Mouse (Mus musculus) erythroblast, adult 5-6 weeks (primary cell): ENCODE data around the gene Ube2e2. TPM values are rescaled to one million over a fixed set of nuclear protein-coding genes. Genes with fewer than 3 reads are reported as not detected.
"Not testable (repeated sequence)": the region's sequence is repeated elsewhere in the genome, so short reads cannot be mapped to it uniquely, and the experiment has no call there.

Source experiments
- ATAC-seq: replicated peaks from 2 replicates; pipeline ENCODE4 v1.8.0; 2016; ENCODE audit warnings: moderate number of reproducible peaks, mild to moderate bottlenecking, moderate TSS enrichment, inconsistent platforms; ENCODE audit not compliant: poor library complexity, low FRiP score, severe bottlenecking
- total RNA-seq, 2 experiments: library from RNA; stranded (forward) in 1 of 2; stranded (reverse) in 1 of 2; fragments of 150-400 nt in 1 of 2; fragments of 200-764, 138-1000 nt in 1 of 2; gene quantifications; 2 replicates each; pipeline versions ENCODE4 v1.2.3 to v1.2.4; 2015 to 2017; ENCODE audit warnings: low replicate concordance in 2 of 2

The Ube2e2 gene
- total RNA-seq, 2 experiments from 2014 or later, result 1.9 TPM; not detected in 1

GRCm38 (mm10) chr14:18649123-18649675 is 244.9 kb downstream of the Ube2e2 start:
- ATAC-seq, result no peak

DNA sequence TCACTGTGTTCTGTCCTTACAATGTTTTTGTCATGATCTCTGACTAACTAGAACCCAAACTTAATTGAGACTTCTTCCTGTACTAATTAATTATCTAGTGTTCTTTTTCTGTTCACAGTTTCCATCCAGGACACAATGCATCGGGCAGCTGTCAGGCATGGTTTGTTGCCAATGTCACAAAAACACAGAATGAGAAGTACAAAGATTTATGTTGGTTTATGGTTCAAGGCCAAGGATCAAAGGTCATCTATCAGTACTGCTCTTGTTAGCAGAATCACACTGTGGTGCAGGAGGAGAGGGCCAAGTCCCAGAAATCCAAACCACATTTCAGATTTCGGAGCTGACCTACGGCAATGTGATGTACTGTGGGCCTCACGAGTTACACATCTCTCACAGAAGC is 252.4 kb downstream of the Ube2e2 start:
- ATAC-seq, result no peak

- no peak for ATAC-seq
Measured at GRCm38 (mm10) chr14:18638753-18639456, 255.2 kb downstream of the Ube2e2 start.

DNA sequence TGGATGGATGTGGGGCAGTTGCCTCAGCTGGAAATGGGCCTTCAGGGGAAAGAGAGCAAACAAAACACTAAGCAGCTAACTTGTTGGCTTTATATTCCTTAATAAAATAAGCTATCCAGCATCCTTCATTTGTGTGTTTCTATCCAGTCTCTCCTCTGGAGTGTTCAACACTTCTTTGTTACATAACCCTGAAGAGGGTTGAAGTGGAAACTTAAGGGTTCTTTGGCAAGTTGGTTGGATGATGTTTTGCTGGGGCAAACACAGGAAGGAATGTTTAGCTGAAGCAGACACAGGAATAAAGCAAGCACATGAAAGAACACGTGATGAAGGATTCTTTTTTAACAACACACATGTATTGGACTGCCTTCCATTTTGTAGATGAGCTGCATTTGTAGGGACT is 256.3 kb downstream of the Ube2e2 start:
- ATAC-seq, result no peak

DNA sequence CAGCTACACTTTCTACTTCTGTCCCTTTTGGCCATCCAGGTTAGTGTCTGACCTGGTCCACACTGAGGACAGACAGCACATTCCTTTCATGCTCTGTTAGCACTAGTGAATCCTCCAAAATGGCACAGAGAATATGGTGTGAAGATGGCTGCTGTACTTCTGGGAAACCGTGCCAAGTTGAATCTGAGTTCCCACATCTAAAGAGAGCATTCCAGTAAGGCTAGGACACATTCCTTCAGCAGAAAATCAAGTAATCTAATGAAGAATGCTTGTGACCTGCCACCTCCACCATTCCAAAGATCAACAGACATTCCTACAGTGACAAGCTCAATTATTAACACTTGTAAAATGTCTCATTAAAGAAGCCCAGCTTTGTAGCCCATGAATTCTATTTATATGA is 265.9 kb downstream of the Ube2e2 start:
- no peak for ATAC-seq

GRCm38 (mm10) chr14:18618603-18619002 is 275.5 kb downstream of the Ube2e2 start:
- no peak for ATAC-seq

DNA sequence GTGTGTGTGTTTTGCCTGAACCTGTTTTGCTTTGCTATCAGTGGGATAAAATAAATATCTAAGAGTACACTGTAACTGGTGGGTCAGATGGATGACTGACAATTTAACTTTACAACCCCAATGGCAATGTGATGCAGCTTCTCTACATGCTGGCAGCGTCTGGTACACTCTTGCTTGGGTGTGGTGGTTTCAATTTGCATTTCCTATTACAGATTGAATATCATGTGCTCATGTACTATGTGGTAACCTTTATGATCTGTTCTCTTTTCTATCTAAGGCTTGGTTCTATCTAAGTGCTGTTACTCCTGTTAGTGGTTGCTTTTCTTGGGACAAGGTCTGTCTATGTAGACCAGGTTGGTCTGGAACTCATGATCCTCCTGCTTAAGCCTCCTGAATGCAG is 292.1 kb downstream of the Ube2e2 start:
- no peak for ATAC-seq

- no peak for ATAC-seq
Measured at GRCm38 (mm10) chr14:18586239-18587034, 307.6 kb downstream of the Ube2e2 start.

GRCm38 (mm10) chr14:18581735-18582134 is 312.3 kb downstream of the Ube2e2 start:
- no peak for ATAC-seq

DNA sequence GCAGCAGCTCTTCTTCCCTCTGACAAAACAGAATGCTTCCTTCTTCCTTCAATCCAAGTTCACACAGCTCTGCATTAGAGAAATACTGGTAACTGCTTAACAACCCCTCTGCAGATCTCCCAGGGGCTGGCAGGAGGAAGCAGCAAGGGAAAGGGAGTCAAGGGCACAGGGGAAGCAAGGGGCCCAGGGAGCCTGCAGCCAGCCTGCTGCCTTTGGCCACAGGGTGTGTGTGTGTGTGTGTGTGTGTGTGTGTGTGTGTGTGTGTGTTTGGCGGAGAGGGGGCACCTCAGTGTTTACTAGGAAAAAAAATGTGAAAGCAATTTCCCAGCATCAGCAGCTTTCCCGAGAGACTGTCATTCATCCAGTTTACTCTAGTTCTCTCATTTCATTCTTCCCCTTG is 319.3 kb downstream of the Ube2e2 start:
- no peak for ATAC-seq

- no peak for ATAC-seq
Measured at GRCm38 (mm10) chr14:18574130-18574721, 319.8 kb downstream of the Ube2e2 start.

- ATAC-seq, result no peak
Measured at GRCm38 (mm10) chr14:18573286-18573956, 320.6 kb downstream of the Ube2e2 start.

DNA sequence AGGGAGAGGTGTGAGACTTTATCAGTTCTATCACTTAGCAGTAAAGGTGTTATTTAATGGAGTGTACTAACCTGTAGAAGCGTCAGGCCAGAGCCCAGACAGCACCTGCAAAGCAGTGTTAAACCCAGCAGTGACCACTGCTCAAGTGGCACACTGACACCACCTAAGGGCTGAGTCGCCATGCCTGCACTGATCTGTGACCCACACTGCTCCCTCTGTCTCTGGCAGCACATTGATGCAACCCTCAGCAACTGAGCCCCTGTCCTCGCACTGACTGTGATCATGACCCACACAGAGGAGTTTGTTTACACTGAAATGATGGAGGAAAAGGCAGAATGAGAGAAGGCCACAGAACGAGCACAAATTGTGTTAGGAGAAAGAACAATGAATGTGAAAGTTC is 321.2 kb downstream of the Ube2e2 start:
- no peak for ATAC-seq

GRCm38 (mm10) chr14:18569615-18570014 is 324.5 kb downstream of the Ube2e2 start:
- no peak for ATAC-seq

- ATAC-seq, result not testable (repeated sequence)
Measured at GRCm38 (mm10) chr14:18564999-18565398, 329.1 kb downstream of the Ube2e2 start.

GRCm38 (mm10) chr14:18555287-18555686 is 338.8 kb downstream of the Ube2e2 start:
- ATAC-seq, result no peak

- ATAC-seq, result no peak
Measured at GRCm38 (mm10) chr14:18554627-18554988, 339.5 kb downstream of the Ube2e2 start.

GRCm38 (mm10) chr14:18553987-18554626 is 340.0 kb downstream of the Ube2e2 start:
- no peak for ATAC-seq

- ATAC-seq, result no peak
Measured at GRCm38 (mm10) chr14:18547541-18547940, 346.5 kb downstream of the Ube2e2 start.

DNA sequence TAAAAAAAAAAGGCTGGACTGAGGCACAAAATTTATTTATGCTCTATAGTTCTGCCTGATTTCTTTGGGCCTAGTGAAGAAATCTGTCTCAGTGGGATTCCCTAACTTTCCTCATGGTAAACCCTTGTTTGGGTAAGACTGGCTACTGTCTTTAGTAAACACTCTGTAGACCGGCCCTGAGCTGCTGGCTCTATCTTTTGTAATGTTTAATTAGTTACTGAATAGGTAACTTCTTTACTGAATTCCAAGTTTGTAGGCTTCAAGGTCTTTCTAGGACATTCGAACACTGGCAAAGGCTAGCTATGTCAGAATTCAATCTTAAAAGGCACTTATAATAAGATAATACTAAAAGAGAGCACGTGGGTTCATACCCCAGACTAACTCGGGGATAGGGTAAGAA is 355.0 kb downstream of the Ube2e2 start:
- ATAC-seq, result not testable (repeated sequence)
